Mouse (Mus musculus): ENCODE data around the gene Arpc3.

- TF ChIP-seq CTCF (IDR thresholded peaks at IDR 0.05; ENCODE audit: extremely low read depth, insufficient read depth, insufficient read length, insufficient replicate concordance) = no peak
- no peak for TF ChIP-seq POLR2A (IDR thresholded peaks at IDR 0.05; ENCODE audit: low read depth, low read length)
Observed at GRCm38 (mm10) chr5:122414351-122414750, 22.7 kb downstream of the Arpc3 start.
